Mouse (Mus musculus) layer of hippocampus, adult 18-20 months (tissue): ENCODE results near the gene Nt5c1b. TPM values are rescaled to one million over a fixed set of nuclear protein-coding genes. Genes with fewer than 3 reads are reported as not detected.

ENCODE experiments used
- total RNA-seq, 2 experiments: library from RNA; stranded (reverse); gene quantifications; 2 replicates each; pipeline ENCODE4 v1.2.3; 2021

Nt5c1b gene
- total RNA-seq, 2 experiments from 2014 or later = not detected

Other genes with a start within 250 kb of the Nt5c1b start
- gene Rdh14, start 20.8 kb downstream of the Nt5c1b start, total RNA-seq = 10 to 100 TPM; 34.3 to 36.7 TPM